Mouse (Mus musculus) heart, postnatal 0 days (tissue): ENCODE results near the gene Ap2a1. TPM values are rescaled to one million over a fixed set of nuclear protein-coding genes. Genes with fewer than 3 reads are reported as not detected.
A peak's percentile ranks its signal among the peaks of the same experiment; 100 is the strongest.

Experiments
- ATAC-seq: fragments of 200-750 bp; cut with Nextera tagmentation; 2 replicates; pipeline ENCODE4 v1.8.0; 2017; ENCODE audit warnings: low read depth, moderate number of reproducible peaks, moderate library complexity; ENCODE audit not compliant: insufficient read depth
- DNase-seq: peaks from one replicate; pipeline ENCODE4 v3.0.0-alpha.2; 2016; ENCODE audit warnings: low spot score
- H3K27ac ChIP-seq: fragments of 300-500 bp; sonication (generic); 2 replicates; pipeline ENCODE4 v1.5.1; 2014; ENCODE audit warnings: low read depth, mild to moderate bottlenecking
- H3K27me3 ChIP-seq: fragments of 300-500 bp; sonication (generic); 2 replicates; pipeline ENCODE4 v1.6.1; 2014; ENCODE audit warnings: low read length, mixed read lengths; ENCODE audit not compliant: control insufficient read depth, insufficient read depth
- H3K36me3 ChIP-seq: fragments of 300-500 bp; sonication (generic); replicated peaks from 2 replicates; pipeline ENCODE4 v1.6.1; 2014; ENCODE audit warnings: low read length, mixed read lengths; ENCODE audit not compliant: control insufficient read depth, insufficient read depth
- H3K4me1 ChIP-seq: fragments of 300-500 bp; sonication (generic); 2 replicates; pipeline ENCODE4 v1.6.1; 2014; ENCODE audit warnings: antibody characterized with exemption; ENCODE audit not compliant: control insufficient read depth, insufficient read depth
- H3K4me2 ChIP-seq: fragments of 300-500 bp; sonication (generic); 2 replicates; pipeline ENCODE4 v1.6.1; 2014; ENCODE audit warnings: low read depth, mild to moderate bottlenecking, low read length, moderate library complexity
- H3K4me3 ChIP-seq: fragments of 300-500 bp; sonication (generic); 2 replicates; pipeline ENCODE4 v1.5.1; 2014; ENCODE audit warnings: low read depth, low read length
- H3K9ac ChIP-seq: fragments of 300-500 bp; sonication (generic); replicated peaks from 2 replicates; pipeline ENCODE4 v1.6.1; 2014; ENCODE audit warnings: low read depth, low read length, mixed read lengths
- H3K9me3 ChIP-seq: fragments of 300-500 bp; sonication (generic); replicated peaks from 2 replicates; pipeline ENCODE4 v1.6.1; 2016; ENCODE audit warnings: low read length; ENCODE audit not compliant: control insufficient read depth
- CTCF ChIP-seq: IDR thresholded peaks from 2 replicates; pipeline ENCODE4 v1.5.1; 2016; ENCODE audit warnings: antibody characterized with exemption, control low read depth, low read depth
- EP300 ChIP-seq: IDR thresholded peaks from 2 replicates; pipeline ENCODE4 v1.6.1; 2016; ENCODE audit warnings: antibody characterized with exemption, low read depth
- WGBS: fragments of 180-500 bp; shearing (Covaris S2); extraction: QIAGEN DNeasy Blood & Tissue Kit; methylation state at CpG from one replicate; pipeline ENCODE4 v1.1.7; 2014; 5-methylcytosine and 5-hydroxymethylcytosine counted together
- polyA plus RNA-seq: library from polyadenylated mRNA; unstranded; fragments of >200 nt; fragmentation: Nextera tagmentation; extraction: Ambion mirVana; gene quantifications from 2 replicates; pipeline ENCODE4 v1.2.1, GENCODE M21; 2015
- total RNA-seq: library from RNA; depleted of rRNA; stranded (reverse); fragments of >200 nt; gene quantifications from 2 replicates; pipeline ENCODE4 v1.2.3, GENCODE M21; 2014; ENCODE audit warnings: low replicate concordance; rRNA removed

Ap2a1 gene
- total RNA-seq (63.1 and 99.0 TPM in 2 replicates), polyA plus RNA-seq (36.2 and 37.1 TPM in 2 replicates)

DNA sequence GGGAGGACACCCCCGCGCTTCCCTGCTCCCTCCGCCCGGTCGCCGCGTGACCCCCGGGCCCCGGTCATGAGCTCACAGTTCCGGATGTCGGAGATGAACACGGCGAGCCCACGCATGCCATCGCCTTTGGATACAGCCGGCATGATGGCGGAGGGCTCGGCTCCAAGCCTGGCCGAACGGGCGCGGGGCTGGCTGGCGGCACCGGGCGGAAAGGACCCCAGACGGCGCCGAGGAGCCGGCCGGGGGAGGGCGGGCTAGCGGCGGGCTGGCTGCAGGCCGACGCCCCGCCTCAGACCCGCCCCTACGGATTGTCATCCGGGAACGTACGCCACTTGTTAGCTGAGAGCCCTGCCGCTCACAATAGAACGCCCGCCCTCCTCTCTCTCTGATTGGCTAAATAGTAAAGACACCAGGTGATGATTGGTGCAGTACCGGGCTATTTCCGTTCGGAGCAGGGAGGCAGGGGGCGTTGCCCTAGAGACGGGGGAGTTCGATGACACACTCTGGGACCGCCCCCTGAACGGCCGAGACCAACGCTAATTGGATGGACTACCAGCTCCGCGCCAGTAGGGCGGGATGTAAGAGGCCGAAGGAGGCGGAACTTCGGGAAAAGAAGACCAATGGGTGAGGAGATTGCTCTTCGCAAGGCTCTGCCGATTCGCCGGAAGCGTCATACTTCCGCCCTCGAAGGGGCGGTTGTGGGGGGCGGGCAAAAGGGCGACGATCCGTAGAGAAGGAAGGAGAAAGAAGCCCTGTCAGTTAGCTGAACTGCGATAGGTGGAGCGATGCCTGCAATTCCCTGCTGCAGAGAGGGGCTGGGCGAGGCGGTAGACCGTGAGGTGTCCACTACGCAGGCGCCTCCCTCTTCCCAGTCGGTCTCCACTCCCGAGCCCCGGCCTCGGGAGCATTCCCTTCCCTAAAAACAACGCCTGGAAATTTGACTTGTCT, at the start of gene Ap2a1:
Ap2a1 (minus strand) TSS at position 293 of the 948 bp plus-strand sequence.
- Histone ChIP-seq H3K4me2 (peak within 1 kb of the TSS; percentile 73), H3K27me3 (no peaks in the 10 kb centered on the region), H3K9me3 (no peaks in the 10 kb centered on the region), H3K9ac (peak within 1 kb of the TSS; percentile 92), H3K36me3 (peaks cover 10% of the 10 kb centered on the region; the same call in 1 of the 2 replicates), H3K4me3 (peak within 1 kb of the TSS; percentile 90), H3K27ac (peak within 1 kb of the TSS; percentile 93), H3K4me1 (peaks cover 16% of the 10 kb centered on the region)
- WGBS: under 1% methylated on average over 83 of the region's 84 CpGs
- ATAC-seq (peak; percentile 97), DNase-seq (peak; percentile 100)
- TF ChIP-seq EP300 (peak; percentile 80), CTCF (peak; percentile 16; the same call in 1 of the 2 replicates)

- H3K4me3 ChIP-seq: no peak overlapping the region
- H3K4me1 ChIP-seq: no peaks in the 10 kb centered on the region
- 90% methylated on average over 3 of the region's 3 CpGs for WGBS
- no peak for DNase-seq
- H3K9ac ChIP-seq: no peak overlapping the region
- no peaks in the 10 kb centered on the region for H3K27me3 ChIP-seq
- TF ChIP-seq CTCF (no peak), EP300 (no peak)
- ATAC-seq: no peak
- H3K9me3 ChIP-seq: no peaks in the 10 kb centered on the region
- peaks cover 67% of the 10 kb centered on the region for H3K36me3 ChIP-seq
- no peak overlapping the region for H3K4me2 ChIP-seq
- H3K27ac ChIP-seq: no peak overlapping the region
These were observed 49.0 kb upstream of the Ap2a1 start for GRCm38 (mm10) chr7:44978300-44978699.

DNA sequence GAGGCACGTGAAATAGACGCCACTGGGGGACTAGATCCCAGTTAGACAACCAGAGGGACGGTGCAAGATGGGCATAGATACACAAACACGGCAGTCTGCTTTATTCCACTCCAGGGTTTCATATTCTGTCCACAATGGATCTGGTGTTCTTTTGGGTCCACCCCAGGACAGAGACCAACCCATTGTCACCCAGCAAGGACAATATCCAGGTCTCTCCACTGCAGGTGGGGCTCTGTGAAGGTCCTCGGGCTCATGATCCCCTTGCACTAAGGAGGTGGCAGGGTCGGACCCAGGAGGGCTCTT, 45.8 kb upstream of the Ap2a1 start:
- no peak overlapping the region for H3K27ac ChIP-seq
- no peak for DNase-seq
- H3K9ac ChIP-seq: no peak overlapping the region
- H3K4me2 ChIP-seq: no peak overlapping the region
- no peaks in the 10 kb centered on the region for H3K9me3 ChIP-seq
- ATAC-seq: no peak
- no peak for TF ChIP-seq CTCF
- TF ChIP-seq EP300: no peak
- WGBS: 23% methylated on average over 6 of the region's 6 CpGs
- H3K4me1 ChIP-seq: no peaks in the 10 kb centered on the region
- 0 out of 2 replicates have a peak, but pooled peaks cover 3% of the 10 kb centered on the region for H3K27me3 ChIP-seq
- H3K4me3 ChIP-seq: no peak overlapping the region
- H3K36me3 ChIP-seq: peaks cover 44% of the 10 kb centered on the region

DNA sequence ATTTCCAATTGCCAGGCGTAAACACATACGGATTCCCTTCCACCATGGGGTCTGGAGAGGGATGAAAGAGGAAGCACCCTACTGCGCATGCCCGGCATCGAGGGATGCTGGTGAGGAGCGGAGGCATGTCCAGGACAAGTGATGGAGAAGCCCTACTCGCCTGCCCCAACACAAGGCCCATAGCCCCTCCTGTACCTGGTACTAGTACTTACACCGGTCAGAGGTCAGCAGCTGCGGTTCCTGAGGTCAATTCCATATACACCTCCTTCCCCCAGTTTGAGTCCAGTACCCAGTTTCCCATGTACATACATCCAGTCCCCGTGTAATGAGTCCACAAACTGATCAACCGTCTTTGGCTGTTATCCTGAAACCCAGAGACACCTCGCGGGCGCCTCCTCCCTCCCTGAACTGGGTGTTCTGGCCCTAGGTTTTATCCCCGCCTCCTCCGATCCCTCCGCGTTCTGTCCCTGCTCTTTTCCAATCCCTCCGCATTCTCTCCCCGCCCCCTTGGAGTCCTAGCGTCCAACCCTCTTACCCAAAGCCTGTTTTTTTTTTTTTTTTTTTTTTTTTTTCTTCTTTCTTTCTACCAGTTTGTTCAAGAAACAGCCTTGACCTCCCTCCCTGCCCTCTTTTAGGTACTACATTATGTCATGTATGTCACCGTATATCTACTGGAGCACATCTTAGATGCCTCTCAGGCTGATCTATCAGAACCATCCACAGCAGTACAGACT, 45.3 kb upstream of the Ap2a1 start, which contains the start of gene Cpt1c:
Cpt1c (minus strand) TSS at position 469 of the 734 bp plus-strand sequence.
- TF ChIP-seq CTCF (no peak), EP300 (no peak)
- Histone ChIP-seq H3K4me3 (peak within 1 kb of the TSS; percentile 45), H3K9me3 (no peaks in the 10 kb centered on the region), H3K36me3 (peaks cover 39% of the 10 kb centered on the region), H3K27me3 (0 out of 2 replicates have a peak, but pooled peaks cover 3% of the 10 kb centered on the region), H3K4me1 (no peaks in the 10 kb centered on the region), H3K9ac (0 out of 2 replicates have a peak within 1 kb of the TSS, but pooled peaks have one; percentile 3), H3K27ac (peak within 1 kb of the TSS; percentile 24), H3K4me2 (peak within 1 kb of the TSS; percentile 54)
- whole genome bisulfite sequencing: 4% methylated on average over 22 of the region's 22 CpGs
- DNase-seq (peak; percentile 62), ATAC-seq (no peak)

GRCm38 (mm10) chr7:44973415-44974130, 44.3 kb upstream of the Ap2a1 start:
- Histone ChIP-seq H3K27me3 (0 out of 2 replicates have a peak, but pooled peaks cover 3% of the 10 kb centered on the region), H3K9ac (0 out of 2 replicates have a peak overlapping the region, but pooled peaks have one; percentile 3), H3K4me1 (no peaks in the 10 kb centered on the region), H3K9me3 (no peaks in the 10 kb centered on the region), H3K4me2 (peak overlapping the region; percentile 54), H3K4me3 (peak overlapping the region; percentile 45), H3K36me3 (peaks cover 29% of the 10 kb centered on the region), H3K27ac (no peak overlapping the region)
- ATAC-seq (no peak), DNase-seq (no peak)
- WGBS: 40% methylated on average over 14 of the region's 14 CpGs
- TF ChIP-seq CTCF: no peak
